Mouse (Mus musculus) gastrocnemius, adult 2 months (tissue): Measurements from ENCODE around the gene Zfp606. TPM values are rescaled to one million over a fixed set of nuclear protein-coding genes. Genes with fewer than 3 reads are reported as not detected.
A peak's percentile ranks its signal among the peaks of the same experiment; 100 is the strongest.

Experiments used
- DNase-seq: peaks from one replicate; pipeline ENCODE4 v3.0.0; 2022
- H3K27ac ChIP-seq: fragments of 200-600 bp; 2 replicates; pipeline ENCODE4 v1.8.1; 2022; ENCODE audit warnings: mild to moderate bottlenecking
- H3K4me3 ChIP-seq: fragments of 200-600 bp; 2 replicates; pipeline ENCODE4 v1.8.1; 2022; ENCODE audit warnings: mild to moderate bottlenecking, moderate library complexity
- CTCF ChIP-seq: fragments of 200-600 bp; IDR thresholded peaks from 2 replicates; pipeline ENCODE4 v1.8.1; 2022; ENCODE audit warnings: antibody characterized with exemption, mild to moderate bottlenecking, moderate library complexity
- intact Hi-C: fragments of 180-260 bp; cut with DNase I; formaldehyde crosslinking; loops from one replicate; pipeline ENCODE4 v1.15.1; 2025
- long read RNA-seq, 2 experiments: library from polyadenylated mRNA; stranded (forward); transcript quantifications; one replicate each; pipeline ENCODE4 v2.0.0; 2021
- total RNA-seq, 2 experiments: library from RNA; stranded (reverse); gene quantifications; 2 replicates each; pipeline ENCODE4 v1.2.3; 2021

The Zfp606 gene
- 1 to 10 TPM; 4.9 to 6.4 TPM for total RNA-seq
- long read RNA-seq, experiment 1, full-length matches to known transcripts: 14 of 14 reads
- long read RNA-seq, experiment 1, partial matches to known transcripts: 0 of 14 reads
- long read RNA-seq, experiment 1, other reads (novel, unspliced or antisense): 0 of 14 reads
- long read RNA-seq, experiment 2, full-length matches to known transcripts: 9 of 10 reads
- long read RNA-seq, experiment 2, partial matches to known transcripts: 0 of 10 reads
- long read RNA-seq, experiment 2, other reads (novel, unspliced or antisense): 1 of 10 reads

GRCm38 (mm10) chr7:12478158-12479008 lies at the start of gene Zfp606:
TSS of gene Zfp606 (plus strand) at chr7:12478293.
- Histone ChIP-seq H3K27ac (peak within 1 kb of the TSS; percentile 98), H3K4me3 (peak within 1 kb of the TSS; percentile 96)
- peak; percentile 10; the same call in 1 of the 2 replicates for TF ChIP-seq CTCF
- peak; percentile 92 for DNase-seq
- intact Hi-C loops: loop anchor here (5.0 kb wide), 2 partner anchors 359 to 444 kb away; partner anchors contain the start of gene Rps5

- intact Hi-C loops: loop anchor here (5.0 kb wide), 2 partner anchors 358 to 443 kb away; partner anchors contain the start of gene Rps5
- H3K4me3 ChIP-seq: peak overlapping the region; percentile 96
Observed at GRCm38 (mm10) chr7:12479009-12479346, 885 bp downstream of the Zfp606 start.

GRCm38 (mm10) chr7:12479525-12479924 lies 1.4 kb downstream of the Zfp606 start:
- no peak for DNase-seq
- H3K27ac ChIP-seq: no peak overlapping the region
- no peak for TF ChIP-seq CTCF
- intact Hi-C loops: loop anchor here (5.0 kb wide), 2 partner anchors 358 to 443 kb away; partner anchors contain the start of gene Rps5
- H3K4me3 ChIP-seq: peak overlapping the region; percentile 96

More at GRCm38 (mm10) chr7:12479009-12479346, 885 bp downstream of the Zfp606 start:
- DNase-seq: no peak
- no peak for TF ChIP-seq CTCF
- peak overlapping the region; percentile 98; the same call in 1 of the 2 replicates for H3K27ac ChIP-seq

- DNase-seq: no peak
- no peak overlapping the region for H3K27ac ChIP-seq
- no peak for TF ChIP-seq CTCF
- H3K4me3 ChIP-seq: no peak overlapping the region
- intact Hi-C loops: loop anchor here (10.0 kb wide), 1 partner anchor 571 kb away; the partner anchor contains the start of gene Mzf1
Observed at GRCm38 (mm10) chr7:12483771-12484170, 5.7 kb downstream of the Zfp606 start.

- Histone ChIP-seq H3K27ac (no peak overlapping the region), H3K4me3 (no peak overlapping the region)
- DNase-seq: no peak
- no peak for TF ChIP-seq CTCF
- intact Hi-C loops: loop anchor here (10.0 kb wide), 1 partner anchor 569 kb away; the partner anchor contains the start of gene Mzf1
Observed at GRCm38 (mm10) chr7:12485956-12486355, 7.9 kb downstream of the Zfp606 start.

GRCm38 (mm10) chr7:12486691-12487090 lies 8.6 kb downstream of the Zfp606 start:
- DNase-seq: no peak
- Histone ChIP-seq H3K4me3 (no peak overlapping the region), H3K27ac (no peak overlapping the region)
- TF ChIP-seq CTCF: no peak
- intact Hi-C loops: loop anchor here (10.0 kb wide), 1 partner anchor 568 kb away; the partner anchor contains the start of gene Mzf1

- Histone ChIP-seq H3K27ac (no peak overlapping the region), H3K4me3 (no peak overlapping the region)
- intact Hi-C loops: no loop called here
- DNase-seq: no peak
- TF ChIP-seq CTCF: no peak
Observed at GRCm38 (mm10) chr7:12510913-12511312, 32.8 kb downstream of the Zfp606 start.

- no peak for DNase-seq
- H3K27ac ChIP-seq: no peak within 1 kb of the TSS
- TF ChIP-seq CTCF: no peak
- no peak within 1 kb of the TSS for H3K4me3 ChIP-seq
- intact Hi-C loops: no loop called here
Observed at GRCm38 (mm10) chr7:12512217-12512616, 34.1 kb downstream of the Zfp606 start, which contains the start of gene 2900092C05Rik. TSS of gene 2900092C05Rik (plus strand) at chr7:12512517.

Other genes with a start within 250 kb of the Zfp606 start
- not detected for gene Vmn1r81, start 210.0 kb upstream of the Zfp606 start, total RNA-seq
- not detected for gene Vmn1r82, start 177.9 kb upstream of the Zfp606 start, total RNA-seq
- not detected for gene Vmn1r83, start 148.8 kb upstream of the Zfp606 start, total RNA-seq
- gene Vmn1r84, start 109.0 kb upstream of the Zfp606 start, total RNA-seq: not detected
- gene Zfp551, start 55.5 kb upstream of the Zfp606 start, total RNA-seq: 1 to 10 TPM; 1.6 to 2.2 TPM
- gene 2900092C05Rik, start 34.2 kb downstream of the Zfp606 start, total RNA-seq: not detected
- under 1 TPM; 0.03 TPM for gene Vmn2r53, start 130.5 kb downstream of the Zfp606 start, total RNA-seq
- gene Vmn2r54, start 162.0 kb downstream of the Zfp606 start, total RNA-seq: not detected
- not detected for gene Vmn2r55, start 206.7 kb downstream of the Zfp606 start, total RNA-seq